Mouse (Mus musculus) adrenal gland, adult 2 months (tissue): ENCODE results near the gene Stk10. TPM values are rescaled to one million over a fixed set of nuclear protein-coding genes. Genes with fewer than 3 reads are reported as not detected.
A peak's percentile ranks its signal among the peaks of the same experiment; 100 is the strongest.

Experiments
- DNase-seq: peaks from one replicate; pipeline ENCODE4 v3.0.0; 2021
- polyA plus RNA-seq: library from polyadenylated mRNA; depleted of rRNA; stranded (reverse); fragments of >200 nt; gene quantifications from 2 replicates; pipeline ENCODE4 v1.2.3, GENCODE M21; 2012
- total RNA-seq, 2 experiments: library from RNA; stranded (reverse); gene quantifications; 2 replicates each; pipeline ENCODE4 v1.2.3; 2021

Stk10 gene
- total and polyA plus RNA-seq, 3 experiments, result 6.7 to 13.1 (median 11.2) TPM

DNA sequence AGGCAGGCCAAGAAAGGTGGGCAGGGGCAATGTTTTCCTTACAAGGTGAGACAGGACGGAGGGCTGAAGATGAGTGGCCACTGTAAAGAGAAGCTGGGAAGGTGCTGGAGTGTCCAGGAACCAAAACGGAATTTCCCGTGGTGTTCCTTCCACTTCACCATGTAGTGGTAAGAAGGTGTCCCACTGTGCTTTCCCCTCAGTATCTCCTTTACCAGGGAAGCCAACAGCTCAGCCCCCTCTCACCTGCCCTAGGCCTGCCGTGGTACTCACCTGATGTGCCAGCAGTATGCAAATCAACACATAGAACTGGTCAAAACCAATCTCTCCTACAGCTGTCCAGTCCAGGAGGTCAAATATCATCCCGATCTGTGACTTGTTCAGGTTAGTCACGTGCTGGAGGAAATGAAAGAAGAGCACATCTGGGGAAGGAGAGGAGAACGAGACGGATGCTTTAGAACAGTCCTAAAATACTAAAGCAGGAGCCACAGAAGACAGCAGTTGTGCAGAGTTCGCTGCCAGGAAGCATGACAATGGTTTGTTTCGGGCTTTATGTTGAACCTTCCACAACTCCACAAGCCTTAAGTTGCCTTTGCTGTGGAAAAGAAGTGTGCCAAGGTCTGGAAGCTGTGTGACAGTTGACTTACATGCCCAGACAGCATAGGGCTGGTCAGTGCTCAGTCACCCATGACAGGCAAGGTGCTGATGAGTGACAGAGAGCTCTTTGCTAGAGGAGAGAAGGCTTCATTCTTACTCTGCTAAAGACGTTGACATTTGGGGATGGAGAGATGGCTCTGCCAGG lies 8.8 kb upstream of the Stk10 start:
- DNase-seq, result no peak

DNA sequence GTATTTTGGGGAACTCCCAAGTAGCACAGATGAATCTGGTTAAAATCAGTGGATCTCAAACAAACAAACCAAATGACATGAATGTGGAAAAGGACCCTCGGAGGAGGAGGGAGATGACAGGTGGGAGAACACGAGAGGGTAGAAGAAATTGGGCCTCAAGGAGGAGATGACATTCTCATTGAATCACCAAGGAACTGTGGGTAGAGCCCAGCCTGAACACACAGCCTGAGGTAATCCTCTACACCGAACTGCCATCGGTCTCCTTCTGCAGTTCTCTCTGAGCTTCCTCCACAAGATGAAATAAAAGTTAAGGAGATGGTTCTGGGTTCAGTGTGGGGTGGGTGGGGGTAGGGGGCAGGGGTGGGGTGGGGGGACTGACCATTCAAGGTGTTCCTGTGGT lies 6.1 kb upstream of the Stk10 start:
- DNase-seq, result no peak

DNA sequence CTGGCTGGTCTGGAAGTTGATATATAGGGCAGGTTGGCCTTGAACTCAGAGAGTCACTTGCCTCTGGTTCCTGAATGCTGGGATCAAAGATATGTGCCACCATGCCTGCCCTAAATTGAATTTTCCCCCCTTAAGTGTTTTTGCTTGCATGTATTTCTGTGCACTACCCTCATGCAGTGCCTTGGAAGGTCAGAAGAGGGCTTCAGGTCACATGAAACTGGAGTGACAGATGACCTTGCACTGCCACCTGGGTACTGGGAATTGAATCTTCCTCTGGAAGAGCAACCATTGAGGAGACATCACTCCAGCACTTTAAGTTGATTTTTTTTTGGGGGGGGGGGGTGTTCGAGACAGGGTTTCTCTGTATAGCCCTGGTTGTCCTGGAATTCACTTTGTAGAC lies 3.0 kb upstream of the Stk10 start:
- no peak for DNase-seq

DNA sequence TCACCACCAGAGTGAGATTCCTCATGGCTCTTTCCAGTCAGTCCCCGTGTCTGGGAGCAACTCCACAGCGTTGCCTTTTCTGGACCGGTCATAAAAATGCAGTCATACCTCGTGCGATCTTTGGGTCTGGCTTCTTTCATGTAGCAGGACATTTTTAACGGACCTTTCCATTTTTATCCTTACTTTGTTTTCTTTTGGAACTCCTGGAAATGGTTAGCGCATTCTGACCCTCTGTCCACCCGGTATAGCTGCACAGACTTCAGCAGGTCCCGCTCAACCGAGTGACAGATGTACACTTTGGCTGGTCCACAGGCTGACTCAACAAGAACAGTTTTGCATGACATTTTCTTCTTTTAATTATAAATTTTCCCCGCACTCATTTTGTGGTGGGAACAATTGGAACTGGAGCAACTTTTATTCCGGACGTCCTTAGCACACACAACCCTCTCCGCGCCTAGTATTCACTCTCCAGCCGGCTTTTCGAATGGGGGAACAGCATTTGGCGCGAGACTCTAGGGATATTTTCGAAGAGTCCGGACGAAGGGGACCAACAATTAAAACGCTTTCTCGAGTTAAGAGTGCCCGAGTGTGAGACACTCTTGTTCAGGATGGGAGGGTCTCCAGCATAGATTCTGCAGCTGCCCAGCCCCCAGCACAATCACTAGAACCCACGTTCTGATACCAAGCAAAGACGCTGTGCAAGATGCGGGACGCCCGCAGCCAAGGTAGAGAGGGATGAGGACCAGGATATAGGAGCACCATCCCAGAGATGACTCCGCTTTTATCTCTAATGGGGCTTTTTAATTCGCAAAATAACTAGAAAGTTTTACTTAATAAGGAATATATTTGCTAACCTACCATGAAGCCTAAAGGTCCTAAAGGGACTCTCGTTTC lies 987 bp upstream of the Stk10 start, which contains the start of gene Efcab9:
TSS of gene Efcab9 (minus strand) at position 211 of the 894 bp plus-strand sequence.
- no peak for DNase-seq

DNA sequence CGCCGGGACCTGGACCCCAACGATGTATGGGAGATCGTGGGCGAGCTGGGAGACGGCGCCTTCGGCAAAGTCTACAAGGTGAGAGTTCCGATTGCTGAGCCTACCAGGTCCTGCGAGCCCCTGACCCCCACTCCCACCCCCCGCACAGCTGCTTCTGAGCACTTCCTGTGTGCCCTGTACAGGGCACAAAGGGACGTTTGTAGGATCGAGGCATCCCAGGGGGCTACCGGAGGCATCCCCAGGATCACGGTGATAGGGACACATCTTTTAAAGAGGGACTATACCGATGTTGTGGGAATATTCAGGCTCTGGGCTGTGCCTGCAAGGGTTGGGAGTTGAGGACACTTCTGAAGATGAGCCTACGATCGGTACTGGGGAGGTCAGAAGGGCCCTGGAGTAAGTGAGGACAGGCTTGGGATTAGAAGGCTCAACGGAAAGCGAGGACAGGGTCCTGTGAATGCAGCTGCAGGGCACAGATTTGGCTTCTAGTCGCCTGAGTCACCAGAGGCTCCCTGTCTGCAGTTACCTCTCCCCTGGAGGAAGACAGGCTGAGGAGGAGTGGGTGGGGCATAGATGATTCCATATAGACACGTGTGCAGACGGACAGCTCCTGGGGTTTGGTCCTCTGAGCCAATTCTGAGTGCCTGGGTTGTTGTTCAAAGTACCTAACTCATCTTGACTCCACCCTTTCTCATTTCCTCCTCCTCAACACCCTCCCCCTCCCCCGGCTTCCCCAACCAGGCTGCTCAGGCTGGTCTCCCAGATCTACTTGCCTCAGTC lies 567 bp downstream of the Stk10 start:
- DNase-seq, result peak; percentile 44

DNA sequence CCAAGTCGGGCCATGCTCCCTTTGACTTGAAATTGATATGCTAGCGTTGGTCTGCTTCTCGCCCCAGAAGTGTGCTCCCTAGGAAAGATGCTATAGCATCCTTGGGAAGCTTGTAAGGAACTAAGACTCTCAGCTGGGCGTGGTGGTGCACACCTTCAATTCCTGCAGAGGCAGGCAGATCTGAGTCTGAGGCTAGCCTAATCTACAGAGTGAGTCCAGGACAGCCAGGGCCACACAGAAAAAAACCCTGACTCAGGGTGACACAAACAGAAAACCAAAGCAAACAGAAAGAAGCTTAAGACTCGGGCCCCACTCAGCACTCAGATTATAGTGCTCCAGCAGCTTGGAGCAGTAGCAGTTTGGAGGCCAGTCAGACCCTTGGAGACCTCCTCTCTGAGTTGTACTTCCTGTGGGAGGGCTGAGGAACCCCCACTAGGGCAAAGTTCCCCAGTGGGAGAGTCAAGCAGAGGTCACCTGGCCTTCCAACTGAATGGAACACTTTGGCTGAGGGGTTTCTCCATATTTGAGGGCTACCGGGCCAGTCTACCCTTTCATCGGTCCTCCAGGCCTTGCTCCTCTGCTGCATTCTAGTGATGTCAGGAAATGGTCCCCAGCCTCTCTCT lies 1.5 kb downstream of the Stk10 start:
- no peak for DNase-seq

DNA sequence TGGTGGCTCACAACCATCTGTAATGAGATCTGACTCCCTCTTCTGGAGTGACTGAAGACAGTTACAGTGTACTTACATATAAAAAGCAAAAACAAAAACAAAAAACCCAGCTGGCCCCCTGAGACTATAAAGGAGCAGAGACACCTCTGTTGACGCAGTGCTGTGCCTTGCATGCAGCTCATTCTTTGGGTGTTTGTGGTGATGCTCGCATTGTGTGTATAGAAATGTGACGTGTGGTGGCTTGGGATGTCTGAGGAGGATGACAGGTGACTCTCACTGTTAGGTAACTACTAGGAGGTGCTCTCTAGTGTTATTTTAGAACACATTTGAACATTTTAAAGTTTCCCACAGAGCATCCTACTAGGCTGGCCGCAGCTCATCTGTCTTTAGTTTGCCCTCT lies 2.5 kb downstream of the Stk10 start:
- no peak for DNase-seq

DNA sequence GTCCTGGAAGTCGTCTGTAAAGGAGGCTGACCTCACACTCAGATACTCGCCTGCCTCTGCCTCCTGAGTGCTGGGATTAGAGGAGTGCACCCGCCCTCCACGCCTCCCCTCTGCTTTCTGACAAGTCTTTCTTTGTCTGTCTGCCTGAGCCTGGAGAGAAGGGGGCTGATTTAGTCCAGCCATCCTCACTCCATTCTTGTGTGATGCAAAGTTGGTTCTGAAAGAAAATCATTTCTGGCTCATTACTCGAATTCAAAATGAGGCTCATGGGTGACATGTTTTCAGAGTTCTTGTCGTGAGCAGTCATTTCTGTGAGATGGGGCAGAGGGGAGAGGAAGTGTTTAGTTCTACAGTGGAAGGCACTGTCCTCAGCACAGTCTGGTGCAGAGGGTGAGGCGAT lies 3.8 kb downstream of the Stk10 start:
- DNase-seq, result no peak

DNA sequence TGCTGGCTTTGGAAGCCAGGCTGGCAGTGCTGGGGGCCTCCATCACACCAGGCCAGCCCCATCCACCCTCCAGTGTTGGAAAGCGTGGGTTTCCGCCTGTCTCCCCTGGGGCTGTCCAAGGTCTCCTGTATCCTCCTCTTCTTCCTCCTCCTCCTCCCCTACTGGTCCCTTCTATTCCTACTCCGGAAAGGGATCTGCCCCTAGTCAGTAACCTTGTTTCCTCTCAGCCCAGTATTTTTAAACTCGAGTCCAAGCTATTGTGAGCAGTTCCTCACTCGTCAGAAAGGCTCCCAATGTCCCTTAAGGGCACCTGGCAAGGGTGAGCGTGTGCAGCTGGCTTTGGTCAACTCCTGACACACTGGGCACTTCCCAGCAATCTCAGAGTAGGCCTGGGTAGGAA lies 5.3 kb downstream of the Stk10 start:
- peak; percentile 43 for DNase-seq

DNA sequence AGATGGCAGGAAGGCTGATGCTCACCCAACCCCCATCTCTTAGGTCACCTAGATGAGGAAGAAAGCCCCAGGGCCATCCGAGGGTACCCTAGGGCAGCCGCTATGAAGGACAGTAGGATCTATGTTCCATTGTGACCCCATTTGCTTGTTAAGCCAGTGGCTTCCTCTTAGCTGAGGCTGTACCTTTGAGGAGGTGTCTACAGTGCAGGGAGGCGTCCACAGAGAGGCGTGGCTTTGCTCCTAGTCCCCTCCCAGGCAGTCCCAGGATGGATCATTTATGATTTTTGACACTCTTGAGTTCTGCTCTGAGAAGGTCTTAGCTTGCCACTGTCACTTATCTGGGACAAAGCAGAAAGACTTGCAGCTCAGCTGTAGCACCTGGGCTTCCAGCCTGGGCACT lies 5.7 kb downstream of the Stk10 start:
- no peak for DNase-seq

DNA sequence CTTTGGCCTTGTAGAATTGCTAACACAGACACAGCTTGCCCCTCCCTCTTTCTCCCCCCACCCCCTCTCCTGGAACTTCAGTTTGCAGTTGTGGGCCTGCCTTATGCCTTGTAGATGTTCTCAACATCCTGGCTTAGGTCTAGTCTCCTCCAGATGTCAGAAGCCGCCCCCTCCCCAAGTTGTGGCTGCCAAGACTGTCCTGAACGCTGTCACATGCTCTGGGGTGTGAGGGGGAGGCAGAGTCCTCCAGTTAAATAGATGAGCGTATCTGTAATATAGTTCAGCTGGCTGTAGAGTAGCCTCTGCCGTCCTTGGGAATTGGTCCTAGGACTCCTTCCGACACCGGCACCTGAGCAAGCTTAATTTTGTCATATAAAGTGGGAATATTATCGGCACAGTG lies 6.6 kb downstream of the Stk10 start:
- DNase-seq, result no peak

DNA sequence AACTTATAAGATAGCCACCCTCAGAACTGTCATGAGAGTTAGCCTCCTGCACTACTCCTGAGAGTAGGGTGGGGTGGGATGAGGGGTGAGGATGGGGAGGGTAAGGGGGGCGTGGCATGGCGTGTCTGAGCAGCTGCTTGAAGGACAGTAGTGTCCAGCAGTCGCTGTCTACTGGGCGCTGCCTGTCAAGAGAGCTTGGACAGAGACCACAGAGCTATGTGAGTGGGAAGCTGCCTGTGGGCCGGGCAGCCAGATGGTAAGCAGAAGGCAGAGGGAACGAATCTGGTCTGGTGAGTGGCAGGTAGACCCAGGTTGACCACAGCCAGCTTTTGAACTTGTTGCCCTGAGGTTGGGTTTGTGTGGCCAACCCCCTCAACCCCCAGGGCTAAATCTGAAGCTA lies 7.4 kb downstream of the Stk10 start:
- DNase-seq, result no peak

DNA sequence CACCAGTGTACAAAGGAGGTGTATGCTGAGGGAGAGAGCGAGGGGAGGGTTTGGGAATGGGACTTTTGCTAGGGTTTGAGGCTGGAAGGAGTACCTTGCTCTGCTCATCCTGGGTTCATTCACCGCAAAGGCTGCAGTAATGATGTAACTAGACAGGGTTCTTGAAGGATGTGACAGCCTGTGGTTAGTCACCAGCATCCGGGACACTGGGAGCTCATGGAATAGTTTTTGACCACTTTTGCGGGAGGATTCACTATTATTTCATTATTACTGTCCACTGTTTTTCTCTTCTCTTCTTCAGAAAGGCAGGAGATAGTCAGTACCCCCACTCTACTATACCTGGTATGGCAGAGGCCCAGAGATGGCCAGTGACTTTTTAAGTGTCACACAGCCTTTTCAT lies 9.1 kb downstream of the Stk10 start:
- DNase-seq, result peak; percentile 60

DNA sequence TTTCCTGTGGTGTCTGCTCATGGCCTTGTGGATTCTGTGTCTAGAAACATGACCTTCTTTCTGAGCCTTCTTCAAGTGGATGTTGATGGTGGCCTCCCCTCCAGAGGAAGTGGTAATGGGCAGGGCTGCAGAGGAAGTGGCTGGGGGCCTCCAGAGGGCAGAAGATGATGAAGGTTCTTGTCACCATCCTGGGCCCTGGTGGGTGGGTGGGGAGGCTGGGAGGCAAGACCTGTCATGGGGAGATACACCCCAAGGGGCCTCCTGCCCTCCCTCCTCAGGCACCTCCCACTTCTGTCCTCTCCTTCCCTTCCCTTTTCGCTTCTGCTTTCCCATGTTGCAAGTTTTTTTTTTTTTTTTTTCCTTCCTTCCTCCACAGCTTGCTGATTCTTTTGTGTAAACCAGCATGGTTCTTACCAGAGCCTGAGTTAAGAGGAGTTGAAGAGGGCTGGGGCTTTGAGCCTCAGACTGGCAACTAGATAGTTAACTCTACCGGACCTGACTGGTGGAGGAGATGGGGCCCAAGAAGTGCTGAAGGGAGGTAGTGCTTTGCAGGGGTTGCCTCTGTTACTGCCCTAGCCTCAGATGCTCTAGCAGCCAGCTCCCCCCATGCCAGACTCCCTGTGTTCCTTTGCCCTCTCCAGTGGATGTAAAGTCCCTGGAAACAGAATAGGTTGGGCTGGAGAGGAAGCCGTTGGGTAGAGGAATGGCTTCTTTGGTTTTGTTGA lies 9.7 kb downstream of the Stk10 start:
- DNase-seq, result peak; percentile 45

DNA sequence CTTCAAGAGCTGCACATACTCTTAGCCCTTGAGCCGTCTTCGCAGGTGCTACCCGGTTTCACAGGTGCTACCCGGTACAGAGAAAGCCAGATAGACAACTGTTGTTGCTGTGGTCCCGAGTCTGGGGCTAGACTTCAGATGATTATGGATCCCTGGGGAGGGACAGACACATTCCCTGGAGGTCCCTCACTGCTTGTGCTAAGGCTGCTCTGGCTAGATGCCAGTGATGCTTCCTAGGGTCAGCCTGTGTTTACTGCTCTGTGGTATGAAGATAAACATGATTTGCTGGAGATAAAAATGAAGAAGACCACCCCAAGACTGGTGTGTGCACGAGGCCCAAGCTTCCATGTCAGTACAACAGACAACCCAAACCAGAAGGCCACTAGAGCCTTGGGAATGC lies 10.9 kb downstream of the Stk10 start:
- DNase-seq, result no peak

DNA sequence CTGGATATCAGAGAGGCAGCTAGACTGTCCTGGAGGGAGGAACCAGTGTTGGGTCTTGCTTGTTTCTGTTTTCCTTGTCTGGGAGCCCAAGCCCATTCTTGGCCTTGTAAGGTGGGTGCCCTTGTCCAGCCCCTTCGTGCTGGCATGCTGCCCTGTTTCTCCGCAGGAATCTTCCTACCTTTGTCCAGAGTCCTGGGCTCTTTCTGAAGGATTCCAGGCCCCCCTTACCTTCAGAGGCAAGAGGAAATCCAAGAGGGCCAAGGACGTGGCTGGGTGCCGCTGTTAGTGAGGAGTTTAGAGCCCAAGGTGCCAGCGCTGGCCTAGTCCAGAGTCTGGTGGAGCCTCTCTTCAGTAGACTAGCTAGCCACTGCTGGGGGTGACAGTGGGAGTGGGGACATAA lies 11.4 kb downstream of the Stk10 start:
- DNase-seq, result no peak

DNA sequence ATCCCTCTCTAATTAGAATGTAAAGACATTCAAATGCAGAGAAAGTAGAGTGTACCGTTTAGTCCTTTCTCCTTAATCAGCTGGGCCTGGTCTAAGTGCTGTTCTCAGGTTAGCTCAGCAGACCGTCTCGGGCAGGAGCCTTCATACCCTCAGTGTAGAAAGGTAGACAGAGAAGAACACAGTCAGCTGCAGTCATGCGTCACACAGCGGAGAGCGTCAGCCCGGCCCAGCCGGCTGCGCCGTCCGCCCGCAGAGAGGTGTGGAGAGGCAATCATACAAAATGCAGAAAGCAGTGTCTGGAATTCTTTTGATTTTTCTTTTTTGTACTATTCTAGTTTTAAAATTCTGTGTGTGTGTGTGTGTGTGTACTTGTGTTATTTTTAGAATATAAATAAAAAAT lies 12.5 kb downstream of the Stk10 start:
- DNase-seq, result no peak

DNA sequence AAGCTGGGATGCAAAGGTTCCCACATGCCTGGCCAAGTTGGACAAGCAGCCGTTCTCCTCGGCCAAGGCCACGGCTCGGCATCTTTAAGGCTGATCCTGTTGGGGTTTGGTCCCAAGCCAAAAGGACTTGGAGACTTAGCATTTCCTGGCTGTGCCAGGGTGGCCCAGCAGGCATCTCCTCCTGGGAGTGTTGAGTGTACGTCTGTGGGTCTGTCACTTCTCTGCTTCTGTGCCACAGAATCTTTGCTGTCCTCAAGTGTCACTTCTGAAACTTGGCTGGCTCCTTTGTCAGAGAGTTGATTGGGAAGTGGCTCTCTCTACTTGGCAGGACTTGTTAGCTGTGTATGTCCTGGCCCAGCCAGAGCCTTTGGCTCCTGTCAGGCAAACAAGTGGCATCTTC lies 13.4 kb downstream of the Stk10 start:
- DNase-seq, result peak; percentile 60

DNA sequence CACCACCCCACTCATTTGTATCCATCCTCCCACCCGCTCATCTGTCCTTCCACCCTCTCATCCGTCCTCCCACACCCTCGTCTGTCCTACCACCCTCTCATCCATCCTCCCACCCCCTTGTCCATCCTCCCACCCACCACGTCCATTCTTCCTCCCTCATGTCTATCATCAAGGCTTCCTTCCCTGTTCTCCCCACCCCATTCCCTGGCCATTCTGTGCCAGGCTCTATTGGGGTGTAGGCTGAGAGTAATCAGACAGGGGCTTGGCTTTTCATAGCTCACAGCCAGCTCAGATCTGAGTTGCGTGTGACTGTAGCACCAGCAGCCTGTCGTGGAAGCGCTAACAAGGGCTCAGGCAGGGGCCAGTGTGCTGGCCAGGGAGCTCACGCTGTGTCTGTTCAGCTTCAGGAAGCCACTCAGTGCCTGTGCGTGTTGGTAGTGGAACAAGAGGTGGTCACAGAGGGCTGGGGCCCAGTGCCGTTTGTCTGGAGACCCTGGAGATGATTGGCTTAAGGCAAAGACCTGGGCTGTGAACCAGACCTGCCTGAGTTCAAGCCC lies 14.4 kb downstream of the Stk10 start:
- no peak for DNase-seq

DNA sequence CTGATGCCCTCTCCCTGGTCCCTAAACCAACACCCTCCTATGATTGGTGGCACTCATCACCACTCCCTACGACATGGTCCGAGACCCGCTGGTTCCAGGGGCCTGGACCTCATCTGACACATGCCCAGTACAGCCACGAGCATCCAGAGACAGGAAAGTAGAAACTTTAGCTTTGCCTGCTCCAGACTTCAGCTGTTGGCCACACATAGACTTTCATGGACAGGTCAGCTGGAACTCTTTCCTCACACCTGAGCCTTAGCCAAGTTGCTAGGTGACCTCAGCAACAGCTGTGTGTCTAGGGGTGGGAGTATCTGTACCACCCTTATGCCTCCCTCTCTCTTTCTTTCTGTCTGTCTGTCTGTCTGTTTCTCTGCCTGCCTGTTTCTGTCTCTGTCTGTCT lies 15.1 kb downstream of the Stk10 start:
- no peak for DNase-seq

DNA sequence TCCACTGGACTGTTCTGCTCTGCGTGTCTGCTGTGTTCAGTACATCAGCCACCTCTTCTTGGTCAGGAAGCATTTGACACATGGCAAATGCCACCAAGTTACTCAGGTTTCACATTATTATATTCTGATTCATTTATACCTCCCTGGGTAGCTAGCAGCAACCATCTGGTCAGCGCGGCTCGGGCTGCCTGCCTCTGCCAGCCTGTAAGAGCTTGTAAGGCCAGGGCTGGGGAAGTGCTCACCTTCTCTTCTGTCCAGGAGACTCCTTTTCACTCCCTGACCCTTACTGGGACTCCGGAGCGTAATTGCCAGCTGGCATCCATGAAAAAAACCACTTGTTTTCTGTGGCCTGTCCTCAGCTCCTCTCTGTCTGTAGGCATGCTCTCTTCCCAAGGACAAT lies 16.1 kb downstream of the Stk10 start:
- DNase-seq, result no peak
